Mouse (Mus musculus) embryonic facial prominence, embryonic 11.5 days (tissue): Measurements from ENCODE around the gene Gfer. TPM values are rescaled to one million over a fixed set of nuclear protein-coding genes. Genes with fewer than 3 reads are reported as not detected.

Experiments
- ATAC-seq: fragments of 200-750 bp; cut with Nextera tagmentation; replicated peaks from 2 replicates; pipeline ENCODE4 v1.8.0; 2017; ENCODE audit warnings: low read depth; ENCODE audit not compliant: insufficient number of reproducible peaks, low FRiP score, low TSS enrichment
- DNase-seq: peaks from one replicate; pipeline ENCODE4 v3.0.0-alpha.2; 2015; ENCODE audit warnings: low spot score
- H3K27ac ChIP-seq: fragments of 300-500 bp; sonication (generic); replicated peaks from 2 replicates; pipeline ENCODE4 v1.5.1; 2014; ENCODE audit warnings: mild to moderate bottlenecking, low read depth, low read length, control low read depth
- H3K27me3 ChIP-seq: fragments of 300-500 bp; sonication (generic); 2 replicates; pipeline ENCODE4 v1.6.1; 2014; ENCODE audit warnings: mild to moderate bottlenecking, low read length, moderate library complexity, mixed read lengths; ENCODE audit not compliant: control insufficient read depth, insufficient read depth
- H3K36me3 ChIP-seq: fragments of 300-500 bp; sonication (generic); replicated peaks from 2 replicates; pipeline ENCODE4 v1.6.1; 2014; ENCODE audit warnings: low read depth, mild to moderate bottlenecking, low read length, moderate library complexity, mixed read lengths; ENCODE audit not compliant: control insufficient read depth, insufficient read depth
- H3K4me1 ChIP-seq: fragments of 300-500 bp; sonication (generic); 2 replicates; pipeline ENCODE4 v1.6.1; 2014; ENCODE audit warnings: low read length, mixed read lengths; ENCODE audit not compliant: control insufficient read depth, insufficient read depth
- H3K4me2 ChIP-seq: fragments of 300-500 bp; sonication (generic); 2 replicates; pipeline ENCODE4 v1.6.1; 2014; ENCODE audit warnings: low read depth, mild to moderate bottlenecking, control low read depth, low read length, moderate library complexity
- H3K4me3 ChIP-seq: fragments of 300-500 bp; sonication (generic); 2 replicates; pipeline ENCODE4 v1.5.1; 2014; ENCODE audit warnings: low read depth, low read length, control low read depth
- H3K9ac ChIP-seq: fragments of 300-500 bp; sonication (generic); replicated peaks from 2 replicates; pipeline ENCODE4 v1.6.1; 2014; ENCODE audit warnings: mild to moderate bottlenecking, control low read depth, low read length
- H3K9me3 ChIP-seq: fragments of 300-500 bp; sonication (generic); replicated peaks from 2 replicates; pipeline ENCODE4 v1.6.1; 2016; ENCODE audit warnings: mild to moderate bottlenecking, low read length, inconsistent platforms, mixed read lengths; ENCODE audit not compliant: control insufficient read depth
- WGBS: fragments of 180-500 bp; shearing (Covaris S2); extraction: QIAGEN DNeasy Blood & Tissue Kit; methylation state at CpG from one replicate; pipeline ENCODE4 v1.1.7; 2014; 5-methylcytosine and 5-hydroxymethylcytosine counted together
- polyA plus RNA-seq: library from polyadenylated mRNA; unstranded; fragments of >200 nt; fragmentation: Nextera tagmentation; extraction: Ambion mirVana; gene quantifications from 2 replicates; pipeline ENCODE4 v1.2.1, GENCODE M21; 2014

Gfer gene
- polyA plus RNA-seq = 46.8 and 52.4 TPM in 2 replicates

GRCm38 (mm10) chr17:24696011-24696697, at the start of gene Gfer, which contains the start of gene Noxo1:
TSS of gene Gfer (minus strand) at chr17:24696156.
TSS of gene Noxo1 (plus strand) at chr17:24696234.
- peak within 1 kb of the TSS; percentile 81 for H3K4me3 ChIP-seq
- ATAC-seq (peak; percentile 86), DNase-seq (peak; percentile 91)
- peak within 1 kb of the TSS; percentile 78 for H3K27ac ChIP-seq
- peak within 1 kb of the TSS; percentile 76 for H3K4me2 ChIP-seq
- H3K36me3 ChIP-seq = peaks cover 12% of the 10 kb centered on the region
- H3K9ac ChIP-seq = peak within 1 kb of the TSS; percentile 92
- H3K4me1 ChIP-seq = no peaks in the 10 kb centered on the region; the same call in 1 of the 2 replicates
- no peaks in the 10 kb centered on the region for H3K9me3 ChIP-seq
- WGBS = under 1% methylated on average over 49 of the region's 76 CpGs
- no peaks in the 10 kb centered on the region for H3K27me3 ChIP-seq

- H3K4me2 ChIP-seq = no peak overlapping the region
- ATAC-seq (no peak), DNase-seq (no peak)
- no peaks in the 10 kb centered on the region for H3K27me3 ChIP-seq
- WGBS = 66% methylated on average over 3 of the region's 3 CpGs
- H3K4me1 ChIP-seq = peaks cover 2% of the 10 kb centered on the region; the same call in 1 of the 2 replicates
- H3K9me3 ChIP-seq = no peaks in the 10 kb centered on the region
- H3K27ac ChIP-seq = no peak overlapping the region
- no peaks in the 10 kb centered on the region for H3K36me3 ChIP-seq
- H3K4me3 ChIP-seq = no peak overlapping the region
- H3K9ac ChIP-seq = no peak overlapping the region
Observed at GRCm38 (mm10) chr17:24744381-24744780, 48.4 kb upstream of the Gfer start.

- ATAC-seq = no peak
- Histone ChIP-seq H3K4me2 (no peak overlapping the region), H3K36me3 (no peaks in the 10 kb centered on the region), H3K4me1 (peaks cover 2% of the 10 kb centered on the region; the same call in 1 of the 2 replicates), H3K9ac (no peak overlapping the region), H3K27ac (no peak overlapping the region), H3K9me3 (no peaks in the 10 kb centered on the region), H3K4me3 (no peak overlapping the region), H3K27me3 (no peaks in the 10 kb centered on the region)
- DNase-seq = no peak
- WGBS = 78% methylated on average over 5 of the region's 5 CpGs
Observed at GRCm38 (mm10) chr17:24743896-24744295, 47.9 kb upstream of the Gfer start.

- Histone ChIP-seq H3K27me3 (no peaks in the 10 kb centered on the region), H3K4me3 (no peak overlapping the region), H3K4me2 (no peak overlapping the region), H3K27ac (no peak overlapping the region), H3K4me1 (peaks cover 2% of the 10 kb centered on the region; the same call in 1 of the 2 replicates), H3K36me3 (no peaks in the 10 kb centered on the region), H3K9me3 (no peaks in the 10 kb centered on the region), H3K9ac (no peak overlapping the region)
- 79% methylated on average over 8 of the region's 8 CpGs for WGBS
- ATAC-seq (no peak), DNase-seq (no peak)
Observed at GRCm38 (mm10) chr17:24742307-24742706, 46.4 kb upstream of the Gfer start.

GRCm38 (mm10) chr17:24739926-24740325, 44.0 kb upstream of the Gfer start:
- H3K9me3 ChIP-seq = no peaks in the 10 kb centered on the region
- DNase-seq (no peak), ATAC-seq (no peak)
- no peaks in the 10 kb centered on the region for H3K4me1 ChIP-seq
- no peak overlapping the region for H3K27ac ChIP-seq
- no peaks in the 10 kb centered on the region for H3K27me3 ChIP-seq
- H3K4me3 ChIP-seq = no peak overlapping the region
- no peak overlapping the region for H3K9ac ChIP-seq
- H3K4me2 ChIP-seq = no peak overlapping the region
- no peaks in the 10 kb centered on the region for H3K36me3 ChIP-seq
- 89% methylated on average over 8 of the region's 8 CpGs for WGBS

GRCm38 (mm10) chr17:24738238-24738637, 42.3 kb upstream of the Gfer start:
- DNase-seq (no peak), ATAC-seq (no peak)
- H3K4me3 ChIP-seq = no peak overlapping the region
- H3K27ac ChIP-seq = no peak overlapping the region
- H3K9me3 ChIP-seq = no peaks in the 10 kb centered on the region
- H3K4me1 ChIP-seq = no peaks in the 10 kb centered on the region
- no peak overlapping the region for H3K4me2 ChIP-seq
- H3K36me3 ChIP-seq = no peaks in the 10 kb centered on the region
- 89% methylated on average over 4 of the region's 4 CpGs for WGBS
- H3K27me3 ChIP-seq = no peaks in the 10 kb centered on the region
- no peak overlapping the region for H3K9ac ChIP-seq

- ATAC-seq (no peak), DNase-seq (peak; percentile 6)
- Histone ChIP-seq H3K9ac (no peak overlapping the region), H3K36me3 (no peaks in the 10 kb centered on the region), H3K27me3 (no peaks in the 10 kb centered on the region), H3K4me1 (no peaks in the 10 kb centered on the region), H3K9me3 (no peaks in the 10 kb centered on the region), H3K4me2 (peak overlapping the region; percentile 73), H3K4me3 (peak overlapping the region; percentile 59), H3K27ac (no peak overlapping the region)
- 27% methylated on average over 8 of the region's 8 CpGs for WGBS
Observed at GRCm38 (mm10) chr17:24737135-24737810, 41.3 kb upstream of the Gfer start.
